Mouse (Mus musculus) C2C12 (cell line): ENCODE measurements at regions not wholly inside any gene's neighbourhood (a gene's known extent, or its start where the extent isn't known, plus 50 kb on each side); places are given as distances from the start of the nearest gene placed in this dataset.
A peak's percentile ranks its signal among the peaks of the same experiment; 100 is the strongest.

Experiments
- H3K27me3 ChIP-seq: one replicate; pipeline ENCODE4 v1.6.1; 2011; ENCODE audit not compliant: control insufficient read depth, insufficient read depth, insufficient read length
- H3K36me3 ChIP-seq: one replicate; pipeline ENCODE4 v1.6.1; 2011; ENCODE audit not compliant: control insufficient read depth, insufficient read depth
- H3K4me3 ChIP-seq: one replicate; pipeline ENCODE4 v1.5.1; 2011; ENCODE audit warnings: mild to moderate bottlenecking, control low read depth; ENCODE audit not compliant: poor library complexity, insufficient read depth, severe bottlenecking
- H3K79me2 ChIP-seq: one replicate; pipeline ENCODE4 v1.6.1; 2011; ENCODE audit not compliant: control insufficient read depth, insufficient read depth
- H3K79me3 ChIP-seq: one replicate; pipeline ENCODE4 v1.6.1; 2011; ENCODE audit warnings: low read depth, control low read depth
- H3ac ChIP-seq: one replicate; pipeline ENCODE3; 2011; ENCODE audit warnings: low read depth; ENCODE audit not compliant: control insufficient read depth, insufficient read length
- CEBPB ChIP-seq: IDR thresholded peaks from one replicate; pipeline ENCODE4 v1.6.1; 2011; ENCODE audit warnings: low read depth, mild to moderate bottlenecking, control low read depth, moderate library complexity
- CTCF ChIP-seq: IDR thresholded peaks from one replicate; pipeline ENCODE4 v1.5.1; 2011; ENCODE audit not compliant: control insufficient read depth, insufficient read depth, insufficient read length
- FOSL1 ChIP-seq: IDR thresholded peaks from one replicate; pipeline ENCODE4 v1.8.0; 2011; ENCODE audit warnings: mild to moderate bottlenecking, low read length; ENCODE audit not compliant: poor library complexity, insufficient read depth, severe bottlenecking
- MAX ChIP-seq: IDR thresholded peaks from one replicate; pipeline ENCODE4 v1.6.1; 2011; ENCODE audit warnings: mild to moderate bottlenecking, control low read depth
- MYOD1 ChIP-seq: IDR thresholded peaks from one replicate; pipeline ENCODE4 v1.6.1; 2011; ENCODE audit warnings: low read depth; ENCODE audit not compliant: control insufficient read depth, insufficient read length
- MYOG ChIP-seq: IDR thresholded peaks from one replicate; pipeline ENCODE4 v1.6.1; 2011; ENCODE audit not compliant: control insufficient read depth, insufficient read length; ENCODE audit errors: extremely low read depth
- USF1 ChIP-seq: IDR thresholded peaks from one replicate; pipeline ENCODE4 v1.6.1; 2011; ENCODE audit warnings: low read depth, mild to moderate bottlenecking, control low read depth, moderate library complexity

- no peak overlapping the region for H3ac ChIP-seq
- TF ChIP-seq MAX (no peak), MYOD1 (no peak)
Measured at GRCm38 (mm10) chr5:90135971-90136370, 87.8 kb downstream of the Cox18 start.

GRCm38 (mm10) chr5:90107036-90107435 is 116.8 kb downstream of the Cox18 start:
- H3K4me3 ChIP-seq = no peak overlapping the region
- H3K36me3 ChIP-seq = no peaks in the 10 kb centered on the region
- no peaks in the 10 kb centered on the region for H3K79me2 ChIP-seq
- H3K27me3 ChIP-seq = no peaks in the 10 kb centered on the region
- no peaks in the 10 kb centered on the region for H3K79me3 ChIP-seq
- TF ChIP-seq MYOD1 (no peak), FOSL1 (no peak), MYOG (no peak), USF1 (no peak), CEBPB (no peak), CTCF (no peak), MAX (no peak)
- no peak overlapping the region for H3ac ChIP-seq

More at GRCm38 (mm10) chr5:90135971-90136370, 87.8 kb downstream of the Cox18 start:
- Histone ChIP-seq H3K27me3 (no peaks in the 10 kb centered on the region), H3K79me2 (no peaks in the 10 kb centered on the region), H3K4me3 (no peak overlapping the region), H3K79me3 (no peaks in the 10 kb centered on the region), H3K36me3 (no peaks in the 10 kb centered on the region)

GRCm38 (mm10) chr5:90104672-90105071 is 119.1 kb downstream of the Cox18 start:
- Histone ChIP-seq H3K27me3 (no peaks in the 10 kb centered on the region), H3K79me2 (no peaks in the 10 kb centered on the region), H3K4me3 (no peak overlapping the region), H3K36me3 (no peaks in the 10 kb centered on the region), H3ac (no peak overlapping the region), H3K79me3 (no peaks in the 10 kb centered on the region)
- TF ChIP-seq CEBPB (no peak), FOSL1 (no peak), CTCF (no peak), MYOD1 (no peak), USF1 (no peak), MYOG (no peak), MAX (no peak)

GRCm38 (mm10) chr5:90088541-90088940 is 135.3 kb downstream of the Cox18 start:
- Histone ChIP-seq H3ac (no peak overlapping the region), H3K27me3 (no peaks in the 10 kb centered on the region), H3K79me2 (no peaks in the 10 kb centered on the region), H3K4me3 (no peak overlapping the region), H3K36me3 (no peaks in the 10 kb centered on the region), H3K79me3 (no peaks in the 10 kb centered on the region)
- no peak for TF ChIP-seq MYOG
- TF ChIP-seq CEBPB = no peak
- no peak for TF ChIP-seq MAX
- TF ChIP-seq CTCF = no peak
- no peak for TF ChIP-seq USF1
- TF ChIP-seq MYOD1 = no peak
- no peak for TF ChIP-seq FOSL1

GRCm38 (mm10) chr5:90086491-90086890 is 137.3 kb downstream of the Cox18 start:
- no peaks in the 10 kb centered on the region for H3K27me3 ChIP-seq
- H3K4me3 ChIP-seq = no peak overlapping the region
- H3K36me3 ChIP-seq = no peaks in the 10 kb centered on the region
- TF ChIP-seq MYOD1 = no peak
- TF ChIP-seq CEBPB = no peak
- TF ChIP-seq MYOG = no peak
- TF ChIP-seq MAX = no peak
- TF ChIP-seq USF1 = no peak
- no peak for TF ChIP-seq CTCF
- no peak for TF ChIP-seq FOSL1
- no peaks in the 10 kb centered on the region for H3K79me2 ChIP-seq
- H3K79me3 ChIP-seq = no peaks in the 10 kb centered on the region
- no peak overlapping the region for H3ac ChIP-seq

- no peaks in the 10 kb centered on the region for H3K27me3 ChIP-seq
- H3ac ChIP-seq = no peak overlapping the region
- peak; percentile 45 for TF ChIP-seq MAX
- TF ChIP-seq MYOG = no peak
- TF ChIP-seq FOSL1 = peak; percentile 41
- TF ChIP-seq CEBPB = peak; percentile 81
- no peak for TF ChIP-seq USF1
- peak; percentile 46 for TF ChIP-seq MYOD1
- no peaks in the 10 kb centered on the region for H3K79me2 ChIP-seq
- no peaks in the 10 kb centered on the region for H3K79me3 ChIP-seq
- no peak overlapping the region for H3K4me3 ChIP-seq
- H3K36me3 ChIP-seq = no peaks in the 10 kb centered on the region
Measured at GRCm38 (mm10) chr5:90077025-90077536, 146.7 kb downstream of the Cox18 start.
